Mouse (Mus musculus) kidney, embryonic 14.5 days (tissue): Measurements from ENCODE around the gene Ube2g1. TPM values are rescaled to one million over a fixed set of nuclear protein-coding genes. Genes with fewer than 3 reads are reported as not detected.

ENCODE experiments used
- ATAC-seq: fragments of 200-750 bp; cut with Nextera tagmentation; 2 replicates; pipeline ENCODE4 v1.8.0; 2017; ENCODE audit warnings: moderate number of reproducible peaks, mild to moderate bottlenecking, moderate TSS enrichment, moderate library complexity; ENCODE audit not compliant: low FRiP score, low TSS enrichment
- H3K27ac ChIP-seq: fragments of 300-500 bp; sonication (generic); 2 replicates; pipeline ENCODE4 v1.5.1; 2014; ENCODE audit warnings: low read depth, mild to moderate bottlenecking, low read length, moderate library complexity, mixed read lengths
- H3K27me3 ChIP-seq: fragments of 300-500 bp; sonication (generic); 2 replicates; pipeline ENCODE4 v1.6.1; 2014; ENCODE audit warnings: mild to moderate bottlenecking, low read length; ENCODE audit not compliant: control insufficient read depth, insufficient read depth
- H3K36me3 ChIP-seq: fragments of 300-500 bp; sonication (generic); 2 replicates; pipeline ENCODE4 v1.6.1; 2014; ENCODE audit warnings: low read length, mixed read lengths; ENCODE audit not compliant: control insufficient read depth, insufficient read depth
- H3K4me1 ChIP-seq: fragments of 300-500 bp; sonication (generic); 2 replicates; pipeline ENCODE4 v1.6.1; 2014; ENCODE audit warnings: low read length, mixed read lengths; ENCODE audit not compliant: control insufficient read depth, insufficient read depth
- H3K4me2 ChIP-seq: fragments of 300-500 bp; sonication (generic); replicated peaks from 2 replicates; pipeline ENCODE4 v1.6.1; 2014; ENCODE audit warnings: low read depth, mild to moderate bottlenecking, low read length
- H3K4me3 ChIP-seq: fragments of 300-500 bp; sonication (generic); 2 replicates; pipeline ENCODE4 v1.5.1; 2014; ENCODE audit warnings: mild to moderate bottlenecking, low read length
- H3K9ac ChIP-seq: fragments of 300-500 bp; sonication (generic); 2 replicates; pipeline ENCODE4 v1.6.1; 2014; ENCODE audit warnings: low read depth, mild to moderate bottlenecking, low read length, moderate library complexity
- H3K9me3 ChIP-seq: fragments of 300-500 bp; sonication (generic); 2 replicates; pipeline ENCODE4 v1.6.1; 2016; ENCODE audit warnings: low read length; ENCODE audit not compliant: control insufficient read depth
- WGBS: fragments of 180-500 bp; shearing (Covaris S2); extraction: QIAGEN DNeasy Blood & Tissue Kit; methylation state at CpG from one replicate; pipeline ENCODE4 v1.1.7; 2014; 5-methylcytosine and 5-hydroxymethylcytosine counted together
- polyA plus RNA-seq: library from polyadenylated mRNA; unstranded; fragments of >200 nt; fragmentation: Nextera tagmentation; extraction: Ambion mirVana; gene quantifications from 2 replicates; pipeline ENCODE4 v1.2.1, GENCODE M21; 2014

Gene Ube2g1
- polyA plus RNA-seq, 1 experiment from 2014 or later = 82.1 TPM

GRCm38 (mm10) chr11:72615931-72616330 is 8.8 kb downstream of the Ube2g1 start:
- no peak overlapping the region for H3K4me2 ChIP-seq
- no peak for ATAC-seq
- no peaks in the 10 kb centered on the region for H3K9me3 ChIP-seq

DNA sequence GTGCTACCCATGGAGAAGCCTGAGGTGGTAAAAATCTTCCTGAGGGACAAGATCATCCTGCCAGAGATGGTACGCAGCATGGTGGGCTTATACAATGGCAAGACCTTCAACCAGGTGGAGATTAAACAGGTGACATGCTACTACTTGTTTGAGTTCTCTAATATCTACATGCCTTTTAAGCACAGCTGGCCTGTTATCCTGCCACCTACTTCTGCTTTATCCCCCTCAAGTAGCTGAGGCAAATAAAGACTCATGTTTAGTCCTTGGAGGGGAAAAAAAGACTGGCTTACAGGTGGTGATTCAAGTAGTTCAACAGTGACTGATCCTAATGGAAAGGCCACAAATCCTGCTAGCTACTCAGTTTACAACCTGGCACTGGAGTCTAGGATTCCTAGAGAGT is 11.4 kb downstream of the Ube2g1 start:
- Histone ChIP-seq H3K9me3 (no peaks in the 10 kb centered on the region), H3K27ac (no peak overlapping the region), H3K9ac (no peak overlapping the region), H3K36me3 (no peaks in the 10 kb centered on the region), H3K4me2 (no peak overlapping the region), H3K27me3 (no peaks in the 10 kb centered on the region), H3K4me1 (no peaks in the 10 kb centered on the region), H3K4me3 (no peak overlapping the region)
- no peak for ATAC-seq
- WGBS = 100% methylated on average over 1 of the region's 1 CpGs

More at GRCm38 (mm10) chr11:72615931-72616330, 8.8 kb downstream of the Ube2g1 start:
- no peaks in the 10 kb centered on the region for H3K4me1 ChIP-seq
- 74% methylated on average over 4 of the region's 4 CpGs for WGBS
- H3K9ac ChIP-seq = no peak overlapping the region
- no peak overlapping the region for H3K4me3 ChIP-seq
- H3K27ac ChIP-seq = no peak overlapping the region
- no peaks in the 10 kb centered on the region for H3K36me3 ChIP-seq
- H3K27me3 ChIP-seq = no peaks in the 10 kb centered on the region

DNA sequence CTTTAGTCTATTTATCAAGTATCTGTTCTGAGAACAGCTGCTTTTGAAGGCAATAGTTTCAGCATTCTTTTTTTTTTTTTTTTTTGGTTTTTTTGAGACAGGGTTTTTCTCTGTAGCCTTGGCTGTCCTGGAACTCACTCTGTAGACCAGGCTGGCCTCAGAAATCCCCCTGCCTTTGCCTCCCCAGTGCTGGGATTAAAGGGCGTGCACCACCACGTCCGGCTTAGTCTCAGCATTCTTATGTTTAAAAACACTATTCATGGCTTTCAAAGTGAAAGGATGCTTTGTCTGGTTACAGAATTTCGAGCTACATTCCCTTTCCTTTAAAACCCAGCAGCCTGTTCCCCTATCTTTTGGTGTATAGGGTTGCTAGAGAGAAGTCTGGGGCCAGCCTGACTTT is 35.6 kb downstream of the Ube2g1 start:
- WGBS = 73% methylated on average over 4 of the region's 4 CpGs
- ATAC-seq = no peak
- H3K9ac ChIP-seq = no peak overlapping the region
- no peaks in the 10 kb centered on the region for H3K27me3 ChIP-seq
- H3K4me1 ChIP-seq = peaks cover 7% of the 10 kb centered on the region; the same call in 1 of the 2 replicates
- no peaks in the 10 kb centered on the region for H3K9me3 ChIP-seq
- no peak overlapping the region for H3K4me2 ChIP-seq
- no peak overlapping the region for H3K4me3 ChIP-seq
- H3K27ac ChIP-seq = no peak overlapping the region
- no peaks in the 10 kb centered on the region for H3K36me3 ChIP-seq

GRCm38 (mm10) chr11:72645386-72645785 is 38.3 kb downstream of the Ube2g1 start:
- Histone ChIP-seq H3K36me3 (no peaks in the 10 kb centered on the region), H3K9me3 (no peaks in the 10 kb centered on the region), H3K4me2 (no peak overlapping the region), H3K27me3 (no peaks in the 10 kb centered on the region), H3K27ac (0 out of 2 replicates have a peak overlapping the region, but pooled peaks have one; percentile 6), H3K4me3 (no peak overlapping the region), H3K4me1 (peaks cover 7% of the 10 kb centered on the region; the same call in 1 of the 2 replicates), H3K9ac (no peak overlapping the region)
- ATAC-seq = no peak
- WGBS = 27% methylated on average over 5 of the region's 5 CpGs

DNA sequence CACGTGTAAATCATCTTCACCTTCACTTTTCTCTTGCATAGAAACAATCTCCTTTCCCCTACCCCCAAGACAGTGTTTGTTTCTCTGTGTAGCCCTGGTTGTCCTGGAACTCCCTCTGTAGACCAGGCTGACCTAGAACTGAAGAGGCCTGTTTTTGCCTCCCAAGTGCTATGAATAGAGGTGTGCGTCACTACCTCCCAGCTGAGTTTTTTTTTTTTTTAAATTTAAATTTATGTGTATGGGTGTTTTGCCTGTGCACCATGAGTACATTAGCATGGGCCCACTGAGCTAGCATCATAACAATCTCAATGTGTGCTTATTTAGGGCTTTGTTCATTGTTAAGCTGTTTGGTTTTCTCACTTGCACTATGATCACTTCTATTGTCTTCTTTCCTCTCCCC is 43.3 kb downstream of the Ube2g1 start:
- 81% methylated on average over 2 of the region's 2 CpGs for WGBS
- ATAC-seq = no peak

GRCm38 (mm10) chr11:72659918-72660317 is 52.8 kb downstream of the Ube2g1 start:
- Histone ChIP-seq H3K9me3 (peaks cover 2% of the 10 kb centered on the region; the same call in 1 of the 2 replicates), H3K36me3 (no peaks in the 10 kb centered on the region), H3K27ac (no peak overlapping the region), H3K4me3 (no peak overlapping the region), H3K9ac (no peak overlapping the region), H3K4me2 (no peak overlapping the region), H3K4me1 (no peaks in the 10 kb centered on the region), H3K27me3 (no peaks in the 10 kb centered on the region)
- no peak for ATAC-seq

More for the DNA sequence above, 43.3 kb downstream of the Ube2g1 start:
- no peaks in the 10 kb centered on the region for H3K9me3 ChIP-seq
- H3K4me1 ChIP-seq = no peaks in the 10 kb centered on the region
- H3K36me3 ChIP-seq = no peaks in the 10 kb centered on the region
- H3K9ac ChIP-seq = no peak overlapping the region
- no peak overlapping the region for H3K4me3 ChIP-seq
- no peak overlapping the region for H3K4me2 ChIP-seq
- H3K27me3 ChIP-seq = no peaks in the 10 kb centered on the region
- no peak overlapping the region for H3K27ac ChIP-seq

DNA sequence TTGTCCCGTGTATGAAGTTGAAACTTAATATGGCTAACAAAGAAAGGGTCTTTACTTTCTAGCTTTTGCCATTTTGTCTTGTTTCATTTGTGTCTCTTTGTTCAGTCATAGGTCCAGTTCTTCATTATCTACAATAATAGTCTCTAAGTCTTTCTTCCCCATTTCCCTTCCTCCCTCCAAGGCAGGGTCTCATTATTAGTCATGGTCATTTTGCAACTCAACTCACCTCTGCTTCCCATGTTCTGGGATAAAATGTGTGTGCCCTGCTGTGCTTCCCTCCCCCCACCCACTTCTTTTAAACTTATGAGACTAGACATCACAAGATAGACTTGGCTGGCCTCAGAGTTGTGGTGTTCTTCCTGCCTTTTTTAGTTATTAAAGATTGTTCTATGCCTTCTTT is 53.3 kb downstream of the Ube2g1 start:
- no peak for ATAC-seq
- peaks cover 2% of the 10 kb centered on the region; the same call in 1 of the 2 replicates for H3K9me3 ChIP-seq
- H3K4me3 ChIP-seq = no peak overlapping the region
- H3K4me2 ChIP-seq = no peak overlapping the region
- H3K36me3 ChIP-seq = no peaks in the 10 kb centered on the region
- H3K4me1 ChIP-seq = no peaks in the 10 kb centered on the region
- H3K27me3 ChIP-seq = no peaks in the 10 kb centered on the region
- H3K9ac ChIP-seq = no peak overlapping the region
- no peak overlapping the region for H3K27ac ChIP-seq
- WGBS = 87% methylated on average over 1 of the region's 1 CpGs

GRCm38 (mm10) chr11:72664641-72665040 is 57.6 kb downstream of the Ube2g1 start:
- WGBS = 90% methylated on average over 4 of the region's 4 CpGs
- H3K4me1 ChIP-seq = no peaks in the 10 kb centered on the region
- H3K9me3 ChIP-seq = no peaks in the 10 kb centered on the region
- no peak for ATAC-seq
- no peak overlapping the region for H3K27ac ChIP-seq
- no peak overlapping the region for H3K4me2 ChIP-seq
- no peak overlapping the region for H3K4me3 ChIP-seq
- no peaks in the 10 kb centered on the region for H3K36me3 ChIP-seq
- no peaks in the 10 kb centered on the region for H3K27me3 ChIP-seq
- H3K9ac ChIP-seq = no peak overlapping the region

DNA sequence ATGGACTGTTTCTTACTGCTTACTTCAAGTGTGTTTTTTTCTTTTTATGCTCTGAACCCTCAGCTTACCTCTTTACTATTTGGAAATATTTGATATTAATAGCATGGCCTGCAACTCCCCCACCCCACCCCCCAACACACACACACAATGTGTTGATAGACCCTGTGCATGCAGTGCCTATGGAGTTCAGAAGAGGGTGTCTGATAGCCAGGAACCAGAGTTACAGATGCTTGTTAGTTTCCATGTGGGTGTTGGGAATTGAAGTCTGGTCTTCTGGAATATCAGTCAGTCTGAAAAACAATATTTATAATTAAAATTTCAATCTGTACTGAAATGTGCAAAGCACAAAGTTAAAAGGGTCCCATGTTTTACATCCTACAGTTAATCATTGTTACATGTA is 63.6 kb downstream of the Ube2g1 start:
- Histone ChIP-seq H3K36me3 (no peaks in the 10 kb centered on the region; the same call in 1 of the 2 replicates), H3K27me3 (no peaks in the 10 kb centered on the region), H3K9ac (no peak overlapping the region), H3K4me3 (no peak overlapping the region), H3K4me1 (no peaks in the 10 kb centered on the region), H3K27ac (no peak overlapping the region), H3K9me3 (no peaks in the 10 kb centered on the region), H3K4me2 (no peak overlapping the region)
- no peak for ATAC-seq
